Mouse (Mus musculus): ENCODE results near the gene Map3k11.

DNA sequence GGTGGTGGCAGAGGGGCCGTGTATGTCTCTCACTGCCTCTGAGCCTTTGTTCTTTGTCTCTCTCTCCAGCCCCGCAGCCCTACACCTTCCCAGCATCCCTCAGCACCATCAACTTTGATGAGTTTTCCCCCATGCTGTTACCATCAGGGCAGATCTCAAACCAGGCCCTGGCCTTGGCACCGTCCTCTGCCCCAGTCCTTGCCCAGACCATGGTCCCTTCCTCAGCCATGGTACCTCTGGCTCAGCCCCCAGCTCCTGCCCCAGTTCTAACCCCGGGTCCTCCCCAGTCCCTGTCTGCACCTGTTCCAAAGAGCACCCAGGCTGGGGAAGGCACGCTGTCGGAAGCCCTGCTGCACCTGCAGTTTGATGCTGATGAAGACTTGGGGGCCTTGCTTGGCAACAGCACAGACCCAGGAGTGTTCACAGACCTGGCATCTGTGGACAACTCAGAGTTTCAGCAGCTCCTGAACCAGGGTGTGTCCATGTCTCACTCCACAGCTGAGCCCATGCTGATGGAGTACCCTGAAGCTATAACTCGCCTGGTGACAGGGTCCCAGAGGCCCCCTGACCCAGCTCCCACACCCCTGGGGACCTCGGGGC, 41.7 kb upstream of the Map3k11 start:
- TF ChIP-seq CTCF (IDR thresholded peaks at IDR 0.05): no peak
- no peak for TF ChIP-seq EP300 (IDR thresholded peaks at IDR 0.05)

All from lung, postnatal 0 days (tissue).